Mouse (Mus musculus) cerebellum, adult 2 months (tissue): Measurements from ENCODE around the gene Chst8. TPM values are rescaled to one million over a fixed set of nuclear protein-coding genes. Genes with fewer than 3 reads are reported as not detected.
A peak's percentile ranks its signal among the peaks of the same experiment; 100 is the strongest.

Experiments
- DNase-seq, 2 experiments: peaks; one replicate each; pipeline ENCODE4 v3.0.0; 2021
- H3K27ac ChIP-seq: fragments of 200-500 bp; 2 replicates; pipeline ENCODE4 v1.5.1; 2012; ENCODE audit warnings: low read length, control low read depth, inconsistent platforms; ENCODE audit not compliant: insufficient read depth
- H3K27me3 ChIP-seq: fragments of 200-500 bp; 2 replicates; pipeline ENCODE4 v1.6.1; 2012; ENCODE audit warnings: inconsistent platforms, mild to moderate bottlenecking, low read length, moderate library complexity; ENCODE audit not compliant: control insufficient read depth, insufficient read depth
- H3K4me1 ChIP-seq: fragments of 200-500 bp; 2 replicates; pipeline ENCODE4 v1.6.1; 2011; ENCODE audit warnings: low read length; ENCODE audit not compliant: control insufficient read depth, insufficient read depth
- H3K4me3 ChIP-seq: fragments of 200-500 bp; replicated peaks from 2 replicates; pipeline ENCODE3; 2011; ENCODE audit warnings: mild to moderate bottlenecking, low read depth, low read length, control low read depth; ENCODE audit not compliant: insufficient read depth
- CTCF ChIP-seq: fragments of 200-500 bp; IDR thresholded peaks from 2 replicates; pipeline ENCODE4 v1.5.1; 2011; ENCODE audit warnings: low read depth, mild to moderate bottlenecking, control low read depth, low read length, moderate library complexity, borderline replicate concordance; ENCODE audit not compliant: insufficient read depth
- POLR2A ChIP-seq: fragments of 200-500 bp; IDR thresholded peaks from 2 replicates; pipeline ENCODE4 v1.6.1; 2011; ENCODE audit warnings: low read length, control low read depth, borderline replicate concordance; ENCODE audit not compliant: insufficient read depth
- WGBS: fragments of 180-500 bp; shearing (Covaris S2); methylation state at CpG from one replicate; pipeline ENCODE4 v1.1.7; 2018; 5-methylcytosine and 5-hydroxymethylcytosine counted together
- polyA plus RNA-seq: library from polyadenylated mRNA; depleted of rRNA; stranded (reverse); fragments of >200 nt; gene quantifications from 2 replicates; pipeline ENCODE4 v1.2.3, GENCODE M21; 2012

Gene Chst8
- polyA plus RNA-seq, 1 experiment, result 30.1 TPM

- no peak for DNase-seq
- H3K27me3 ChIP-seq, result no peaks in the 10 kb centered on the region
- TF ChIP-seq POLR2A (no peak), CTCF (no peak)
- WGBS, result 34% methylated on average over 11 of the region's 11 CpGs
- no peak overlapping the region for H3K27ac ChIP-seq
- peaks cover 4% of the 10 kb centered on the region; the same call in 1 of the 2 replicates for H3K4me1 ChIP-seq
- no peak overlapping the region for H3K4me3 ChIP-seq
Observed at GRCm38 (mm10) chr7:34717161-34717810, 95.2 kb downstream of the Chst8 start.

GRCm38 (mm10) chr7:34714848-34715460, 97.6 kb downstream of the Chst8 start:
- 27% methylated on average over 11 of the region's 11 CpGs for WGBS
- no peak for TF ChIP-seq POLR2A
- TF ChIP-seq CTCF, result no peak

GRCm38 (mm10) chr7:34709111-34709510, 103.4 kb downstream of the Chst8 start:
- H3K4me3 ChIP-seq, result no peak overlapping the region
- WGBS, result 3% methylated on average over 4 of the region's 4 CpGs
- DNase-seq, result peak; percentile 21 to 36
- TF ChIP-seq POLR2A (no peak), CTCF (no peak)
- H3K27me3 ChIP-seq, result no peaks in the 10 kb centered on the region
- no peak overlapping the region for H3K27ac ChIP-seq
- no peaks in the 10 kb centered on the region for H3K4me1 ChIP-seq

More at GRCm38 (mm10) chr7:34714848-34715460, 97.6 kb downstream of the Chst8 start:
- no peak overlapping the region for H3K27ac ChIP-seq
- no peak overlapping the region for H3K4me3 ChIP-seq
- H3K4me1 ChIP-seq, result peaks cover 4% of the 10 kb centered on the region; the same call in 1 of the 2 replicates
- no peaks in the 10 kb centered on the region for H3K27me3 ChIP-seq
- no peak for DNase-seq

- Histone ChIP-seq H3K4me1 (no peaks in the 10 kb centered on the region), H3K27ac (no peak overlapping the region), H3K27me3 (no peaks in the 10 kb centered on the region), H3K4me3 (no peak overlapping the region)
- no peak for TF ChIP-seq CTCF
- no peak for TF ChIP-seq POLR2A
- 57% methylated on average over 4 of the region's 4 CpGs for WGBS
- DNase-seq, result no peak
Observed at GRCm38 (mm10) chr7:34704401-34704800, 108.1 kb downstream of the Chst8 start.

- TF ChIP-seq POLR2A (no peak), CTCF (no peak)
- Histone ChIP-seq H3K27ac (no peak overlapping the region), H3K27me3 (no peaks in the 10 kb centered on the region), H3K4me3 (no peak overlapping the region), H3K4me1 (no peaks in the 10 kb centered on the region)
- no peak for DNase-seq
- 49% methylated on average over 4 of the region's 4 CpGs for WGBS
Observed at GRCm38 (mm10) chr7:34703437-34703836, 109.1 kb downstream of the Chst8 start.

- Histone ChIP-seq H3K27ac (no peak overlapping the region), H3K27me3 (no peaks in the 10 kb centered on the region), H3K4me3 (no peak overlapping the region), H3K4me1 (no peaks in the 10 kb centered on the region)
- TF ChIP-seq POLR2A (no peak), CTCF (no peak)
- WGBS, result 43% methylated on average over 11 of the region's 11 CpGs
- no peak for DNase-seq
Observed at GRCm38 (mm10) chr7:34702718-34703351, 109.7 kb downstream of the Chst8 start.

GRCm38 (mm10) chr7:34699888-34700287, 112.6 kb downstream of the Chst8 start:
- H3K4me3 ChIP-seq, result no peak overlapping the region
- no peaks in the 10 kb centered on the region for H3K27me3 ChIP-seq
- WGBS, result 45% methylated on average over 3 of the region's 3 CpGs
- H3K4me1 ChIP-seq, result no peaks in the 10 kb centered on the region
- no peak for DNase-seq
- H3K27ac ChIP-seq, result no peak overlapping the region
- no peak for TF ChIP-seq CTCF

GRCm38 (mm10) chr7:34698221-34698620, 114.3 kb downstream of the Chst8 start:
- WGBS, result 71% methylated on average over 9 of the region's 9 CpGs
- H3K4me1 ChIP-seq, result no peaks in the 10 kb centered on the region

More at GRCm38 (mm10) chr7:34698221-34698620, 114.3 kb downstream of the Chst8 start:
- Histone ChIP-seq H3K4me3 (no peak overlapping the region), H3K27ac (no peak overlapping the region), H3K27me3 (no peaks in the 10 kb centered on the region)
- DNase-seq, result no peak
- TF ChIP-seq POLR2A (no peak), CTCF (no peak)
